Mouse (Mus musculus) stomach, embryonic 16.5 days (tissue): ENCODE measurements around the gene Wipf2. TPM values are rescaled to one million over a fixed set of nuclear protein-coding genes. Genes with fewer than 3 reads are reported as not detected.
A peak's percentile ranks its signal among the peaks of the same experiment; 100 is the strongest.

Source experiments
- ATAC-seq: fragments of 200-750 bp; cut with Nextera tagmentation; 2 replicates; pipeline ENCODE4 v1.8.0; 2017; ENCODE audit warnings: moderate number of reproducible peaks, moderate TSS enrichment; ENCODE audit not compliant: insufficient read depth, low FRiP score
- H3K27ac ChIP-seq: fragments of 300-500 bp; sonication (generic); 2 replicates; pipeline ENCODE4 v1.5.1; 2014; ENCODE audit warnings: low read length
- H3K27me3 ChIP-seq: fragments of 300-500 bp; sonication (generic); 2 replicates; pipeline ENCODE4 v1.6.1; 2014; ENCODE audit warnings: low read length, control low read depth, mixed read lengths; ENCODE audit not compliant: control insufficient read depth, insufficient read depth
- H3K36me3 ChIP-seq: fragments of 300-500 bp; sonication (generic); 2 replicates; pipeline ENCODE4 v1.6.1; 2014; ENCODE audit warnings: low read length; ENCODE audit not compliant: control insufficient read depth, insufficient read depth
- H3K4me1 ChIP-seq: fragments of 300-500 bp; sonication (generic); 2 replicates; pipeline ENCODE4 v1.6.1; 2014; ENCODE audit warnings: low read length, control low read depth, mixed read lengths; ENCODE audit not compliant: control insufficient read depth, insufficient read depth
- H3K4me2 ChIP-seq: fragments of 300-500 bp; sonication (generic); 2 replicates; pipeline ENCODE4 v1.6.1; 2014; ENCODE audit warnings: low read depth, low read length, mixed read lengths
- H3K4me3 ChIP-seq: fragments of 300-500 bp; sonication (generic); replicated peaks from 2 replicates; pipeline ENCODE4 v1.5.1; 2014; ENCODE audit warnings: mild to moderate bottlenecking, low read length
- H3K9ac ChIP-seq: fragments of 300-500 bp; sonication (generic); 2 replicates; pipeline ENCODE4 v1.6.1; 2014; ENCODE audit warnings: low read length
- H3K9me3 ChIP-seq: fragments of 300-500 bp; sonication (generic); replicated peaks from 2 replicates; pipeline ENCODE4 v1.6.1; 2016; ENCODE audit warnings: low read length, control low read depth; ENCODE audit not compliant: control insufficient read depth
- WGBS: fragments of 180-500 bp; shearing (Covaris S2); extraction: QIAGEN DNeasy Blood & Tissue Kit; methylation state at CpG from one replicate; pipeline ENCODE4 v1.1.7; 2014; 5-methylcytosine and 5-hydroxymethylcytosine counted together
- polyA plus RNA-seq: library from polyadenylated mRNA; unstranded; fragments of >200 nt; fragmentation: Nextera tagmentation; extraction: Ambion mirVana; gene quantifications from 2 replicates; pipeline ENCODE4 v1.2.1, GENCODE M21; 2015

The Wipf2 gene
- polyA plus RNA-seq, 1 experiment from 2014 or later: 5.0 TPM

DNA sequence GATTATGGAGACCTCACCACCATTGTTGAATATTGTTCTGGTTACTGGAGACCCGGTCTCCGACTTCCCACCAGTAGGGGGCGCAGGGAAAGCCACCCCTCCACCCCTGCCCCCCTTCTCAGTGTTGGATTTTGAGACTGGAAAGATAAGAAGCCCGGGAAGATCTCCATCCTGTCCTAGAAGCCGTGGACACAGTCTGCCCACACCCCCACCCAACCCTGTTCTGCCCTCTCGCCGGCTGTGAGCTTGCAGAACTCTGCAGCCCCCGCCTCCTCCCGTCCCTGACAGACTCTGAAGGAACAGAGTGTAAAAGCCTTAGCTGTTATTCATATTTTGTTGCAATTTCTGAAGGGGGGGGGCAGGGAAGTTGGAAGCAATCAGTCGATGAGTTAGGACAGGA, 90.9 kb downstream of the Wipf2 start:
- no peaks in the 10 kb centered on the region; the same call in 1 of the 2 replicates for H3K36me3 ChIP-seq
- no peaks in the 10 kb centered on the region for H3K27me3 ChIP-seq
- H3K4me2 ChIP-seq: peak overlapping the region; percentile 48
- H3K4me1 ChIP-seq: peaks cover 72% of the 10 kb centered on the region
- no peaks in the 10 kb centered on the region for H3K9me3 ChIP-seq
- H3K9ac ChIP-seq: peak overlapping the region; percentile 54
- H3K4me3 ChIP-seq: 0 out of 2 replicates have a peak overlapping the region, but pooled peaks have one; percentile 1
- WGBS: 5% methylated on average over 10 of the region's 10 CpGs
- peak; percentile 30; the same call in 1 of the 2 replicates for ATAC-seq
- H3K27ac ChIP-seq: peak overlapping the region; percentile 88

Other genes with a start within 250 kb of the Wipf2 start
- gene Gm12355, start 238.0 kb upstream of the Wipf2 start, polyA plus RNA-seq: 0.39 and 1.6 TPM in 2 replicates
- gene Gsdma3, start 237.3 kb upstream of the Wipf2 start, polyA plus RNA-seq: not detected in 2 replicates
- gene Gsdma2, start 216.9 kb upstream of the Wipf2 start, polyA plus RNA-seq: 0.45 and 0.87 TPM in 2 replicates
- 3.7 and 8.3 TPM in 2 replicates for gene Gsdma, start 199.3 kb upstream of the Wipf2 start, polyA plus RNA-seq
- gene Psmd3, start 181.1 kb upstream of the Wipf2 start, polyA plus RNA-seq: 147 and 157 TPM in 2 replicates
- not detected in 2 replicates for gene Csf3, start 162.4 kb upstream of the Wipf2 start, polyA plus RNA-seq
- 42.2 and 44.2 TPM in 2 replicates for gene Med24, start 134.2 kb upstream of the Wipf2 start, polyA plus RNA-seq
- gene Thra, start 123.0 kb upstream of the Wipf2 start, polyA plus RNA-seq: 32.9 and 37.8 TPM in 2 replicates
- gene Nr1d1, start 88.3 kb upstream of the Wipf2 start, polyA plus RNA-seq: 2.6 and 4.1 TPM in 2 replicates
- 18.0 and 18.4 TPM in 2 replicates for gene Msl1, start 68.1 kb upstream of the Wipf2 start, polyA plus RNA-seq
- gene Casc3, start 58.7 kb upstream of the Wipf2 start, polyA plus RNA-seq: 25.1 and 26.3 TPM in 2 replicates
- 6.5 and 7.8 TPM in 2 replicates for gene Rapgefl1, start 26.9 kb upstream of the Wipf2 start, polyA plus RNA-seq
- gene Cdc6, start 44.2 kb downstream of the Wipf2 start, polyA plus RNA-seq: 26.9 and 28.1 TPM in 2 replicates
- gene Rara, start 64.2 kb downstream of the Wipf2 start, polyA plus RNA-seq: 28.8 and 30.1 TPM in 2 replicates
- 0.44 TPM in 1 of 2 replicates, not detected in the other for gene Gjd3, start 119.4 kb downstream of the Wipf2 start, polyA plus RNA-seq
- gene Top2a, start 160.6 kb downstream of the Wipf2 start, polyA plus RNA-seq: 186 and 188 TPM in 2 replicates
- gene Igfbp4, start 177.6 kb downstream of the Wipf2 start, polyA plus RNA-seq: 411 and 440 TPM in 2 replicates
- 1.8 and 2.4 TPM in 2 replicates for gene Tns4, start 225.7 kb downstream of the Wipf2 start, polyA plus RNA-seq